Mouse (Mus musculus) adrenal gland (tissue): ENCODE measurements around the gene Pum2.

ENCODE experiments used
- intact Hi-C: fragments of 180-260 bp; cut with DNase I; formaldehyde crosslinking; loops from one replicate; pipeline ENCODE4 v1.15.1; 2025

The Pum2 gene

GRCm38 (mm10) chr12:8667473-8668255, 6.3 kb upstream of the Pum2 start:
- intact Hi-C loops: no loop called here

- intact Hi-C loops: no loop called here
Observed at GRCm38 (mm10) chr12:8669421-8669820, 4.5 kb upstream of the Pum2 start.

GRCm38 (mm10) chr12:8669846-8670245, 4.1 kb upstream of the Pum2 start:
- intact Hi-C loops: no loop called here

GRCm38 (mm10) chr12:8673121-8673973, 587 bp upstream of the Pum2 start:
- intact Hi-C loops: no loop called here

- intact Hi-C loops: no loop called here
Observed at GRCm38 (mm10) chr12:8674377-8674864, 487 bp downstream of the Pum2 start.

GRCm38 (mm10) chr12:8674891-8675341, 982 bp downstream of the Pum2 start:
- intact Hi-C loops: no loop called here

GRCm38 (mm10) chr12:8675361-8675760, 1.4 kb downstream of the Pum2 start:
- intact Hi-C loops: no loop called here

- intact Hi-C loops: no loop called here
Observed at GRCm38 (mm10) chr12:8676341-8676740, 2.4 kb downstream of the Pum2 start.

GRCm38 (mm10) chr12:8677926-8678325, 4.0 kb downstream of the Pum2 start:
- intact Hi-C loops: no loop called here

- intact Hi-C loops: no loop called here
Observed at GRCm38 (mm10) chr12:8684200-8684599, 10.3 kb downstream of the Pum2 start.

GRCm38 (mm10) chr12:8685036-8685435, 11.1 kb downstream of the Pum2 start:
- intact Hi-C loops: no loop called here

- intact Hi-C loops: loop anchor here (10.0 kb wide), 1 partner anchor 195 kb away; no protein-coding TSS in a partner anchor
Observed at GRCm38 (mm10) chr12:8689882-8690281, 15.9 kb downstream of the Pum2 start.

GRCm38 (mm10) chr12:8698895-8699294, 25.0 kb downstream of the Pum2 start:
- intact Hi-C loops: loop anchor here (2.0 to 10.0 kb wide), 2 partner anchors 58 to 186 kb away; no protein-coding TSS in a partner anchor

GRCm38 (mm10) chr12:8703988-8704387, 30.1 kb downstream of the Pum2 start:
- intact Hi-C loops: no loop called here

GRCm38 (mm10) chr12:8708876-8709275, 34.9 kb downstream of the Pum2 start:
- intact Hi-C loops: no loop called here

GRCm38 (mm10) chr12:8712665-8713064, 38.7 kb downstream of the Pum2 start:
- intact Hi-C loops: no loop called here

GRCm38 (mm10) chr12:8716093-8716492, 42.2 kb downstream of the Pum2 start:
- intact Hi-C loops: loop anchor here (5.0 kb wide), 1 partner anchor 36 kb away; no protein-coding TSS in a partner anchor

GRCm38 (mm10) chr12:8726890-8727289, 53.0 kb downstream of the Pum2 start:
- intact Hi-C loops: no loop called here

GRCm38 (mm10) chr12:8728739-8729138, 54.8 kb downstream of the Pum2 start:
- intact Hi-C loops: no loop called here

- intact Hi-C loops: loop anchor here (5.0 kb wide), 1 partner anchor 36 kb away; no protein-coding TSS in a partner anchor
Observed at GRCm38 (mm10) chr12:8753654-8754053, 79.7 kb downstream of the Pum2 start.

GRCm38 (mm10) chr12:8754116-8754515, 80.2 kb downstream of the Pum2 start:
- intact Hi-C loops: loop anchor here (5.0 kb wide), 1 partner anchor 37 kb away; no protein-coding TSS in a partner anchor

GRCm38 (mm10) chr12:8758029-8758428, 84.1 kb downstream of the Pum2 start:
- intact Hi-C loops: no loop called here
